Mouse (Mus musculus) liver, embryonic 14.5 days (tissue): ENCODE measurements at regions not wholly inside any gene's neighbourhood (a gene's known extent, or its start where the extent isn't known, plus 50 kb on each side); places are given as distances from the start of the nearest gene placed in this dataset.

Source experiments
- CTCF ChIP-seq: IDR thresholded peaks from 2 replicates; pipeline ENCODE4 v1.5.1; 2016; ENCODE audit warnings: antibody characterized with exemption, low read depth, control low read depth
- EP300 ChIP-seq: IDR thresholded peaks from 2 replicates; pipeline ENCODE4 v1.6.1; 2016; ENCODE audit warnings: antibody characterized with exemption, low read depth

- TF ChIP-seq CTCF (no peak), EP300 (no peak)
These were observed 338.8 kb upstream of the Igfbp7 start for GRCm38 (mm10) chr5:77746604-77747003.
